Mouse (Mus musculus): ENCODE results near the gene Lpin1.

- no peak for TF ChIP-seq CTCF (IDR thresholded peaks at IDR 0.05; ENCODE audit: low read depth, low read length)
- TF ChIP-seq GATA1 (IDR thresholded peaks at IDR 0.05; ENCODE audit: borderline replicate concordance, low read length) = no peak
- TF ChIP-seq GATA2 (IDR thresholded peaks at IDR 0.05; ENCODE audit: borderline replicate concordance, low read depth, low read length) = no peak
- TF ChIP-seq POLR2AphosphoS5 (IDR thresholded peaks at IDR 0.05; ENCODE audit: insufficient replicate concordance, low read depth, low read length) = no peak
- TF ChIP-seq TAL1 (conservative IDR thresholded peaks at IDR 0.05; ENCODE audit: low read depth, low read length) = no peak
Observed at GRCm38 (mm10) chr12:16619453-16619852, 8.7 kb upstream of the Lpin1 start.

Data from G1E (cell line).